Mouse (Mus musculus): ENCODE measurements around the gene 2810004N23Rik.

Gene 2810004N23Rik

GRCm38 (mm10) chr8:124792186-124792585, 70.7 kb downstream of the 2810004N23Rik start:
- in situ Hi-C loops (cut with MboI; ENCODE audit: low sequenced_read_pairs), result no loop called here

GRCm38 (mm10) chr8:124791751-124792150, 71.2 kb downstream of the 2810004N23Rik start:
- in situ Hi-C loops (cut with MboI; ENCODE audit: low sequenced_read_pairs), result no loop called here

- in situ Hi-C loops (cut with MboI; ENCODE audit: low sequenced_read_pairs), result no loop called here
Observed at GRCm38 (mm10) chr8:124790676-124791075, 72.2 kb downstream of the 2810004N23Rik start.

All from CH12F3 (cell line).